In genomic region chr16:11263266-11263665, GRCm38 (mm10) we compare ENCODE assay signal across 17 mouse cellular contexts. TPM values are rescaled to one million over a fixed set of nuclear protein-coding genes. Genes with fewer than 3 reads are reported as not detected.
A peak's percentile ranks its signal among the peaks of the same experiment; 100 is the strongest.
DNase-seq lines count a peak whose midpoint lies in the region; ATAC-seq and TF ChIP-seq lines count a peak whose summit lies in the region.
"Had no signal": no experiment of that assay in that cellular context is flagged by ENCODE, and none has a peak within 500 bp of the region (broad histone marks: within the 10 kb centered on the region; RNA-seq: fewer than 3 reads in every experiment).

No protein-coding gene starts in this region.

- no peak overlapping the region for H3K9ac ChIP-seq in lung, embryonic 14.5 days
- no peak overlapping the region for H3K9ac ChIP-seq in stomach, embryonic 14.5 days (replicated peaks; ENCODE audit: low read depth, low read length)
- H3K9ac ChIP-seq in midbrain, embryonic 15.5 days = no peak overlapping the region
- H3K9ac ChIP-seq: hindbrain, embryonic 13.5 days; liver, embryonic 12.5 days had no signal

- DNase-seq in lung, embryonic 14.5 days = peak; percentile 56
- no peak for DNase-seq in lung, postnatal 4 days
- no peak for DNase-seq in gastrocnemius, postnatal 36 days
- no peak for DNase-seq in spleen, postnatal 14 days (ENCODE audit: low spot score in 2 of 2)
- DNase-seq: heart, adult 18-20 months; layer of hippocampus, adult 9-11 months; right cerebral cortex, postnatal 14 days had no signal

- H3K4me2 ChIP-seq in lung, embryonic 14.5 days = no peak overlapping the region
- H3K4me2 ChIP-seq in stomach, embryonic 14.5 days (replicated peaks; ENCODE audit: low read depth, low read length) = no peak overlapping the region
- H3K4me2 ChIP-seq in midbrain, embryonic 15.5 days = no peak overlapping the region
- H3K4me2 ChIP-seq: hindbrain, embryonic 13.5 days; liver, embryonic 12.5 days had no signal

- no peak for TF ChIP-seq CTCF in lung, embryonic 14.5 days (IDR thresholded peaks at IDR 0.05; ENCODE audit: low read depth)

- ATAC-seq in lung, embryonic 14.5 days (ENCODE audit: insufficient read depth) = peak; percentile 65; the same call in 1 of the 2 replicates
- peak; percentile 91 for ATAC-seq in common myeloid progenitor, adult 5-6 weeks (replicated peaks; ENCODE audit: low read depth, poor library complexity, severe bottlenecking)
- peak; percentile 68 to 71 for ATAC-seq in hematopoietic stem cell, adult 5-6 weeks (replicated peaks in 1 of 2; ENCODE audit: insufficient read depth in 1 of 2, low FRiP score in 2 of 2, low TSS enrichment in 1 of 2, low read depth in 1 of 2, poor library complexity in 2 of 2, severe bottlenecking in 2 of 2)
- ATAC-seq in stomach, embryonic 14.5 days (ENCODE audit: insufficient number of reproducible peaks, insufficient read depth, low FRiP score, low read depth) = peak; percentile 63
- ATAC-seq in midbrain, embryonic 15.5 days (replicated peaks) = no peak
- ATAC-seq: liver, embryonic 12.5 days had no signal

- H3K36me3 ChIP-seq in lung, embryonic 14.5 days (ENCODE audit: insufficient read depth) = no peaks in the 10 kb centered on the region
- H3K36me3 ChIP-seq in stomach, embryonic 14.5 days (ENCODE audit: control insufficient read depth, insufficient read depth, low read length) = no peaks in the 10 kb centered on the region
- no peaks in the 10 kb centered on the region for H3K36me3 ChIP-seq in midbrain, embryonic 15.5 days (replicated peaks)
- H3K36me3 ChIP-seq: hindbrain, embryonic 13.5 days; liver, embryonic 12.5 days had no signal

- no peaks in the 10 kb centered on the region for H3K9me3 ChIP-seq in lung, embryonic 14.5 days (ENCODE audit: low read depth, low read length)
- H3K9me3 ChIP-seq in stomach, embryonic 14.5 days (ENCODE audit: control insufficient read depth, low read depth, low read length) = no peaks in the 10 kb centered on the region
- no peaks in the 10 kb centered on the region for H3K9me3 ChIP-seq in midbrain, embryonic 15.5 days
- H3K9me3 ChIP-seq: hindbrain, embryonic 13.5 days; liver, embryonic 12.5 days had no signal

- H3K27me3 ChIP-seq in lung, embryonic 14.5 days (ENCODE audit: insufficient read depth, low read length) = no peaks in the 10 kb centered on the region
- H3K27me3 ChIP-seq in stomach, embryonic 14.5 days (ENCODE audit: control insufficient read depth, insufficient read depth, low read length) = no peaks in the 10 kb centered on the region
- no peaks in the 10 kb centered on the region for H3K27me3 ChIP-seq in midbrain, embryonic 15.5 days (replicated peaks)
- H3K27me3 ChIP-seq: hindbrain, embryonic 13.5 days; liver, embryonic 12.5 days had no signal

- no peak overlapping the region for H3K27ac ChIP-seq in lung, embryonic 14.5 days (ENCODE audit: low read depth)
- no peak overlapping the region for H3K27ac ChIP-seq in stomach, embryonic 14.5 days (ENCODE audit: low read length)
- no peak overlapping the region for H3K27ac ChIP-seq in midbrain, embryonic 15.5 days
- H3K27ac ChIP-seq: hindbrain, embryonic 13.5 days; kidney, postnatal 0 days; liver, embryonic 12.5 days had no signal

- H3K4me1 ChIP-seq in lung, embryonic 14.5 days (ENCODE audit: insufficient read depth) = no peaks in the 10 kb centered on the region
- no peaks in the 10 kb centered on the region for H3K4me1 ChIP-seq in stomach, embryonic 14.5 days (ENCODE audit: control insufficient read depth, insufficient read depth, low read length)
- H3K4me1 ChIP-seq in midbrain, embryonic 15.5 days = no peaks in the 10 kb centered on the region
- H3K4me1 ChIP-seq: hindbrain, embryonic 13.5 days; liver, embryonic 12.5 days had no signal

- H3K4me3 ChIP-seq in lung, embryonic 14.5 days (ENCODE audit: low read depth, low read length) = no peak overlapping the region
- H3K4me3 ChIP-seq in stomach, embryonic 14.5 days (ENCODE audit: low read depth, low read length) = no peak overlapping the region
- no peak overlapping the region for H3K4me3 ChIP-seq in midbrain, embryonic 15.5 days
- H3K4me3 ChIP-seq: hindbrain, embryonic 13.5 days; liver, embryonic 12.5 days had no signal

- intact Hi-C loops in gastrocnemius, postnatal 36 days (cut with DNase I) = no loop called here

RNA-seq across cellular contexts. Expression of gene Gspt1, which starts 9.1 kb away (rescaled TPM):
- polyA plus RNA-seq in lung, embryonic 14.5 days (2014; fragmentation: Nextera tagmentation; extraction: Ambion mirVana) = 105 and 115 TPM in 2 replicates
- 201 and 211 TPM in 2 replicates for total RNA-seq in common myeloid progenitor, adult 5-6 weeks (2017)
- total RNA-seq in hematopoietic stem cell, adult 5-6 weeks (2017) = 120 and 141 TPM in 2 replicates
- polyA plus RNA-seq in stomach, embryonic 14.5 days (2014; fragmentation: Nextera tagmentation; extraction: Ambion mirVana) = 79.1 and 79.8 TPM in 2 replicates
- 46.8 and 48.6 TPM in 2 replicates for polyA plus RNA-seq in midbrain, embryonic 15.5 days (2015; fragmentation: Nextera tagmentation; extraction: Ambion mirVana)
- total RNA-seq in gastrocnemius, postnatal 36 days (2021) = 10 to 100 TPM; 54.4 to 62.0 TPM

RNA-seq across cellular contexts. Expression of gene Tnfrsf17, which starts 50.3 kb away (rescaled TPM):
- not detected in 2 replicates for polyA plus RNA-seq in lung, embryonic 14.5 days (2014; fragmentation: Nextera tagmentation; extraction: Ambion mirVana)
- total RNA-seq in common myeloid progenitor, adult 5-6 weeks (2017) = not detected in 2 replicates
- 0.44 TPM in 1 of 2 replicates, not detected in the other for total RNA-seq in hematopoietic stem cell, adult 5-6 weeks (2017)
- not detected in 2 replicates for polyA plus RNA-seq in stomach, embryonic 14.5 days (2014; fragmentation: Nextera tagmentation; extraction: Ambion mirVana)
- 0.22 and 0.36 TPM in 2 replicates for polyA plus RNA-seq in midbrain, embryonic 15.5 days (2015; fragmentation: Nextera tagmentation; extraction: Ambion mirVana)
- not detected for total RNA-seq in gastrocnemius, postnatal 36 days (2021)
- total RNA-seq: adrenal gland, postnatal 4 days; heart, adult 18-20 months; MEL had no signal
- polyA plus RNA-seq: heart, embryonic 16.5 days; hindbrain, embryonic 13.5 days; kidney, postnatal 0 days; liver, embryonic 12.5 days had no signal

RNA-seq across cellular contexts. Expression of gene Snx29, which starts 59.4 kb away (rescaled TPM):
- 10.3 and 10.8 TPM in 2 replicates for polyA plus RNA-seq in lung, embryonic 14.5 days (2014; fragmentation: Nextera tagmentation; extraction: Ambion mirVana)
- total RNA-seq in common myeloid progenitor, adult 5-6 weeks (2017) = 11.8 and 16.1 TPM in 2 replicates
- 22.8 and 25.7 TPM in 2 replicates for total RNA-seq in hematopoietic stem cell, adult 5-6 weeks (2017)
- polyA plus RNA-seq in stomach, embryonic 14.5 days (2014; fragmentation: Nextera tagmentation; extraction: Ambion mirVana) = 13.6 TPM in 2 replicates
- 20.4 and 22.7 TPM in 2 replicates for polyA plus RNA-seq in midbrain, embryonic 15.5 days (2015; fragmentation: Nextera tagmentation; extraction: Ambion mirVana)
- total RNA-seq in gastrocnemius, postnatal 36 days (2021) = 10 to 100 TPM in 1 of 2 experiments, 1 to 10 TPM in 1; 7.8 to 10.7 TPM
